Mouse (Mus musculus): ENCODE measurements around the gene Cotl1. TPM values are rescaled to one million over a fixed set of nuclear protein-coding genes. Genes with fewer than 3 reads are reported as not detected.

Cotl1 gene
- 219 and 244 TPM in 2 replicates for polyA plus RNA-seq (2012; rRNA removed)

DNA sequence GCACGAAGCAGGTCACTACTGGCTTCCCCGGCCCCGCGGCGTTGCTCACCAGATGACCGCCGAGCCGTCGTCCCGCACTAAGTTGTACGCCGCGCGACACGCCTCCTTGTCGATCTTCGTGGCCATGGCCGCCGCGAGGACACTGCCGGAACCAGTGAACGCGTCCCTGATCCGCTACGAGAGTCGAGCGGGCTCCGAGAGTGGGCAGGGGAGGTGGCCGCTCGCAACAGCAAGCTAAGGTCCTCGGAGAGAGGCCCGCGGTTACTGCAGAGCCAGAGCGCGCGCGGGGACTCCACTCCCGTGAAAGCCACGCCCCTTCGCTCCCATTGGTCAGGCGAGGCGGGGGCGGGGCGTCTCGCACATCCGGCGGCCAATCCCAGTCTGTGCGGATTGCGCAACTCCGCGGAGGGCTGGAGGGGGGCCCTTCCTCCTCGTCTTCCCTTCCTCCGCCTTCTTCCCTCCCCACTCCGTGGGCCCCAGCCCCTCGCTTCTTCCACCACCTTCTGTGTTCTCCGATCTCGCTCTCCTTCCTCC, at the start of gene Cotl1:
Gene Cotl1 (minus strand): TSS at position 270 of the 534 bp plus-strand sequence.

DNA sequence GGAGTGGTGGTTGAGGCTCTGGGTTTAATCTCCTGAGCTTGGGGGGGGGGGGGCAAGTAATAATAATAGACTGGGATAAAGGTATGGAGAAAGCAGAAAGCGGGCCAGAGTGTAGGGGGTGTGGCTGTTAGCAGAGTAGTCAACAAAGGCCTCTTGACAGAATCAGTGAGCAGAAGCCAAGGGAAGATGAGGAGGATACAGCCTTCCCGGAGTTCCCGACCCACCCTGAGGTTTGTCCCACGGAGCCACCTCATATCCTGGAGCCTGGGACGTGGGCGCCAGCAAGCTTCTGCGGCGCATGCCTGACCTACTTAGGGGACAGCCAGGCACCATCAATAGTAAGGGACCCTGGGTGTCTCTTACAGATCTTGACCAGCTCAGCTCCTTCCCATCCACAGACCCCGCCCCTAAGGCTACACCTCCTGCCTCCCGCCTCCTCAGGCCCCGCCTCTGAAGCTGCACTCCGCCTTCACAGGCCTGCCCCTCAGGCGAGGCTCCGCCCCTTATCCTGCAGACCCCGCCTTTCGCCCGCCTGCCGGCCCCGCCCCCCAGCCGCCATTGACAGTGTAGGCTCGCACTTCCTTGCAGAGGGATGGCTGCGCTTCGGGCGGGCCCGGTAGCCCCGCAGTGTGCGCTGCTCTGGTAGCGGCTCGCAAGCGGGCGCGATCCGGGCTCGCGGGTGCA, 21.5 kb upstream of the Cotl1 start, which contains the start of gene Klhl36:
Gene Klhl36 (plus strand): TSS at position 561 of the 684 bp plus-strand sequence.

DNA sequence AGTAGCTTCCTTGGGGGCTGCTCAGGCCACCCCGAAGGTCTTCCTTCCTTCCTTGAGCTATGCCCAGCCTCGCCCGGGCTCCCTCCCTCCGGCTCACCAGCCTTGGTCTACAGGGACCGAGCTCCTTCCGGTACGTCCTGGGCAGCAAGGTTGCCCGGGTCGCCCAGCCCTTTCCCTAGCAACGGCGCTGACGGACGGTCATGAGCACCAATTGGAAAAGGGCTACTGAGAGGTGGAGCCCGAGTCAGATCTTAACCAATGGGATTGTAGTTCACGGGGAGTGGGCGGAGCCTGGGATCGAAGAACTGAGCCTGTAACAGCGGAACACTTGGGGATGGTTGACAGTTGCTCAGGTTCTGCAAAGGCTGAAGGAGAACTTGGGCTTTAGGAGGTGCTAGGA, 62.1 kb downstream of the Cotl1 start, which contains the start of gene Tldc1:
Gene Tldc1 (minus strand): TSS at position 154 of the 400 bp plus-strand sequence.

Other genes with a start within 250 kb of the Cotl1 start
- 23.0 and 25.1 TPM in 2 replicates for gene Taf1c, start 235.3 kb downstream of the Cotl1 start, polyA plus RNA-seq (2012; rRNA removed)
- 0.17 and 0.31 TPM in 2 replicates for gene Adad2, start 227.8 kb downstream of the Cotl1 start, polyA plus RNA-seq (2012; rRNA removed)
- 0.07 and 0.09 TPM in 2 replicates for gene Kcng4, start 204.9 kb downstream of the Cotl1 start, polyA plus RNA-seq (2012; rRNA removed)
- 2.6 and 2.9 TPM in 2 replicates for gene Wfdc1, start 174.2 kb downstream of the Cotl1 start, polyA plus RNA-seq (2012; rRNA removed)
- gene Atp2c2, start 140.5 kb downstream of the Cotl1 start, polyA plus RNA-seq (2012; rRNA removed), result 0.11 and 0.56 TPM in 2 replicates
- 12.4 and 14.3 TPM in 2 replicates for gene Tldc1, start 62.1 kb downstream of the Cotl1 start, polyA plus RNA-seq (2012; rRNA removed)
- gene Klhl36, start 21.7 kb upstream of the Cotl1 start, polyA plus RNA-seq (2012; rRNA removed), result 14.7 and 15.3 TPM in 2 replicates
- gene Usp10, start 69.8 kb upstream of the Cotl1 start, polyA plus RNA-seq (2012; rRNA removed), result 141 and 149 TPM in 2 replicates
- gene Gm20388, start 70.3 kb upstream of the Cotl1 start, polyA plus RNA-seq (2012; rRNA removed), result 43.4 and 43.7 TPM in 2 replicates
- gene Crispld2, start 151.9 kb upstream of the Cotl1 start, polyA plus RNA-seq (2012; rRNA removed), result 2.1 and 3.5 TPM in 2 replicates

Data from central nervous system, embryonic 14 days (tissue).